Comparison of ENCODE assay signal across 8 mouse cellular contexts in the genomic region with DNA sequence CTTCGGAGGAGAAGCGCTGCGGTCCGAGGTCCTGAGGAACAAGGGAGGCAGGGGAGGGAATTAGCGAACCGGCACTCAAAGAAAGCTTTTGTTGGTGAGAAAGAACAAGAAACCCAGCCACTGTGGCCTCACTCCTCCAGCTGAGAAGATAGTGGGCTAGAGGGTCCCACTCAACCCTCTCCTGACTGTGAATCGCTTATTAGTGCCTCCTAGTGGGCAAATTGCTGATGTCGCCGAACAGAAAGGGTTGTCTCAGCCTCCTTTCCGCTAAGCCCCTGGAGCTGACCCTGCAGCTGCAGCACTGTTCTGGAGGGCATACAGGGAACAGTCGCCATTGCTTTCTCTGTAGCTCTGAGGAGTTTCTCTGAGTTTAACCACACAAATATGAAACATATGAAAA. TPM values are rescaled to one million over a fixed set of nuclear protein-coding genes. Genes with fewer than 3 reads are reported as not detected.
DNase-seq lines count a peak whose midpoint lies in the region; ATAC-seq lines count a peak whose summit lies in the region.

No protein-coding gene starts in this region.

- no peaks in the 10 kb centered on the region for H3K9me3 ChIP-seq in limb, embryonic 11.5 days (ENCODE audit: control insufficient read depth, low read length)
- no peaks in the 10 kb centered on the region for H3K9me3 ChIP-seq in midbrain, embryonic 10.5 days (replicated peaks)

- H3K27me3 ChIP-seq in limb, embryonic 11.5 days (ENCODE audit: control insufficient read depth, insufficient read depth, low read length) = no peaks in the 10 kb centered on the region
- no peaks in the 10 kb centered on the region for H3K27me3 ChIP-seq in midbrain, embryonic 10.5 days (ENCODE audit: low read depth, poor library complexity, severe bottlenecking)

- H3K36me3 ChIP-seq in limb, embryonic 11.5 days (ENCODE audit: control insufficient read depth, insufficient read depth, low read length) = no peaks in the 10 kb centered on the region
- no peaks in the 10 kb centered on the region for H3K36me3 ChIP-seq in midbrain, embryonic 10.5 days

- H3K4me1 ChIP-seq in limb, embryonic 11.5 days (ENCODE audit: control insufficient read depth, insufficient read depth, low read length) = no peaks in the 10 kb centered on the region
- H3K4me1 ChIP-seq in midbrain, embryonic 10.5 days = no peaks in the 10 kb centered on the region

- ATAC-seq in limb, embryonic 11.5 days (ENCODE audit: insufficient number of reproducible peaks, low FRiP score, low TSS enrichment, low read depth) = no peak

- 54% methylated on average over 11 of the region's 11 CpGs for WGBS in limb, embryonic 11.5 days
- 52% methylated on average over 11 of the region's 11 CpGs for WGBS in midbrain, embryonic 10.5 days

- no peak overlapping the region for H3K9ac ChIP-seq in limb, embryonic 11.5 days (ENCODE audit: low read length)

- no peak overlapping the region for H3K4me3 ChIP-seq in limb, embryonic 11.5 days (ENCODE audit: low read depth, low read length)
- H3K4me3 ChIP-seq in midbrain, embryonic 10.5 days = peak overlapping the region; percentile 32

- H3K4me2 ChIP-seq in limb, embryonic 11.5 days (ENCODE audit: low read depth, severe bottlenecking) = no peak overlapping the region

- no peak overlapping the region for H3K27ac ChIP-seq in limb, embryonic 11.5 days (replicated peaks; ENCODE audit: low read depth, low read length)
- H3K27ac ChIP-seq in midbrain, embryonic 10.5 days (replicated peaks) = peak overlapping the region; percentile 52; the same call in 1 of the 2 replicates

- intact Hi-C loops in left cerebral cortex, postnatal 4 days (cut with DNase I) = loop anchor here (5.0 to 10.0 kb wide), 2 partner anchors 144 to 436 kb away; no protein-coding TSS in a partner anchor
- intact Hi-C loops in left cerebral cortex, postnatal 36 days (cut with DNase I) = loop anchor here (5.0 kb wide), 2 partner anchors 144 to 439 kb away; no protein-coding TSS in a partner anchor
- intact Hi-C loops in heart, postnatal 10 days (cut with DNase I) = loop anchor here (1.0 to 10.0 kb wide), 6 partner anchors 30 to 726 kb away; no protein-coding TSS in a partner anchor
- intact Hi-C loops in gastrocnemius, postnatal 14 days (cut with DNase I; ENCODE audit: low total_unique reads) = loop anchor here (5.0 to 10.0 kb wide), 3 partner anchors 64 to 726 kb away; no protein-coding TSS in a partner anchor

- peak; percentile 35 for DNase-seq in left cerebral cortex, postnatal 4 days
- DNase-seq in left cerebral cortex, postnatal 36 days (ENCODE audit: low spot score in 2 of 2) = no peak
- DNase-seq in embryo, embryonic 11.5 days (ENCODE audit: low read depth, low spot score) = peak; percentile 17
- peak; percentile 42 to 74 for DNase-seq in heart, postnatal 10 days
- peak; percentile 48 for DNase-seq in limb, embryonic 11.5 days (ENCODE audit: low spot score)
- peak; percentile 47 for DNase-seq in midbrain, embryonic 10.5 days (ENCODE audit: low spot score)
- peak; percentile 58 for DNase-seq in testis, postnatal 10 days (ENCODE audit: low spot score)
- no peak for DNase-seq in gastrocnemius, postnatal 14 days

RNA-seq across cellular contexts. Expression of a gene that starts 21.0 kb away (rescaled TPM):
- 10 to 100 TPM; 40.8 to 43.6 TPM for total RNA-seq in left cerebral cortex, postnatal 4 days (2021)
- 10 to 100 TPM; 32.2 to 37.9 TPM for total RNA-seq in left cerebral cortex, postnatal 36 days (2021)
- total RNA-seq in heart, postnatal 10 days (2021) = 10 to 100 TPM; 32.8 to 36.3 TPM
- 21.9 and 24.5 TPM in 2 replicates for polyA plus RNA-seq in limb, embryonic 11.5 days (2014; fragmentation: Nextera tagmentation; extraction: Ambion mirVana)
- 9.8 and 10.2 TPM in 2 replicates for polyA plus RNA-seq in midbrain, embryonic 10.5 days (2016; fragmentation: Nextera tagmentation; extraction: Ambion mirVana)
- total RNA-seq in gastrocnemius, postnatal 14 days (2021) = 10 to 100 TPM; 24.2 to 26.1 TPM

Comparison
In these comparisons a context has a peak if more than half of its experiments do, and no peak if none do; other contexts are left out.
1. DNase-seq: peak in left cerebral cortex, postnatal 4 days (single experiment), embryo, embryonic 11.5 days (single experiment), heart, postnatal 10 days (2 of 2), limb, embryonic 11.5 days (single experiment), midbrain, embryonic 10.5 days (single experiment) and testis, postnatal 10 days (single experiment); none in left cerebral cortex, postnatal 36 days (0 of 2) and gastrocnemius, postnatal 14 days (single experiment).